Mouse (Mus musculus) embryonic facial prominence, embryonic 14.5 days (tissue): ENCODE results near the gene Car5a. TPM values are rescaled to one million over a fixed set of nuclear protein-coding genes. Genes with fewer than 3 reads are reported as not detected.
A peak's percentile ranks its signal among the peaks of the same experiment; 100 is the strongest.

Experiments used
- ATAC-seq: fragments of 200-750 bp; cut with Nextera tagmentation; 2 replicates; pipeline ENCODE4 v1.8.0; 2017; ENCODE audit warnings: low read depth, moderate number of reproducible peaks, moderate TSS enrichment
- DNase-seq: peaks from one replicate; pipeline ENCODE4 v3.0.0-alpha.2; 2015; ENCODE audit warnings: low spot score
- H3K27ac ChIP-seq: fragments of 300-500 bp; sonication (generic); replicated peaks from 2 replicates; pipeline ENCODE4 v1.5.1; 2014; ENCODE audit warnings: low read depth, mild to moderate bottlenecking, low read length, moderate library complexity
- H3K27me3 ChIP-seq: fragments of 300-500 bp; sonication (generic); replicated peaks from 2 replicates; pipeline ENCODE4 v1.6.1; 2014; ENCODE audit warnings: low read length; ENCODE audit not compliant: control insufficient read depth, insufficient read depth
- H3K36me3 ChIP-seq: fragments of 300-500 bp; sonication (generic); 2 replicates; pipeline ENCODE4 v1.6.1; 2014; ENCODE audit warnings: low read length, mixed read lengths; ENCODE audit not compliant: control insufficient read depth, insufficient read depth
- H3K4me1 ChIP-seq: fragments of 300-500 bp; sonication (generic); 2 replicates; pipeline ENCODE4 v1.6.1; 2014; ENCODE audit warnings: antibody characterized with exemption, low read length; ENCODE audit not compliant: control insufficient read depth, insufficient read depth
- H3K4me2 ChIP-seq: fragments of 300-500 bp; sonication (generic); 2 replicates; pipeline ENCODE4 v1.6.1; 2014; ENCODE audit warnings: low read depth, mild to moderate bottlenecking, low read length, moderate library complexity, mixed read lengths
- H3K4me3 ChIP-seq: fragments of 300-500 bp; sonication (generic); 2 replicates; pipeline ENCODE4 v1.5.1; 2014; ENCODE audit warnings: low read depth, mild to moderate bottlenecking, low read length
- H3K9ac ChIP-seq: fragments of 300-500 bp; sonication (generic); 2 replicates; pipeline ENCODE4 v1.6.1; 2014; ENCODE audit warnings: low read depth, mild to moderate bottlenecking, low read length, moderate library complexity, mixed read lengths
- H3K9me3 ChIP-seq: fragments of 300-500 bp; sonication (generic); 2 replicates; pipeline ENCODE4 v1.6.1; 2016; ENCODE audit warnings: low read length; ENCODE audit not compliant: control insufficient read depth
- WGBS: fragments of 180-500 bp; shearing (Covaris S2); extraction: QIAGEN DNeasy Blood & Tissue Kit; methylation state at CpG from one replicate; pipeline ENCODE4 v1.1.7; 2014; 5-methylcytosine and 5-hydroxymethylcytosine counted together
- polyA plus RNA-seq: library from polyadenylated mRNA; unstranded; fragments of >200 nt; fragmentation: Nextera tagmentation; extraction: Ambion mirVana; gene quantifications from 2 replicates; pipeline ENCODE4 v1.2.1, GENCODE M21; 2014

Car5a gene
- polyA plus RNA-seq, 1 experiment from 2014 or later: not detected

GRCm38 (mm10) chr8:121946351-121946750 lies 1.6 kb upstream of the Car5a start:
- H3K27me3 ChIP-seq: no peaks in the 10 kb centered on the region
- H3K4me2 ChIP-seq: no peak overlapping the region
- H3K9me3 ChIP-seq: no peaks in the 10 kb centered on the region
- DNase-seq (no peak), ATAC-seq (no peak)
- H3K4me1 ChIP-seq: peaks cover 14% of the 10 kb centered on the region
- H3K4me3 ChIP-seq: no peak overlapping the region
- no peaks in the 10 kb centered on the region for H3K36me3 ChIP-seq
- WGBS: 79% methylated on average over 7 of the region's 7 CpGs
- no peak overlapping the region for H3K9ac ChIP-seq
- no peak overlapping the region for H3K27ac ChIP-seq

DNA sequence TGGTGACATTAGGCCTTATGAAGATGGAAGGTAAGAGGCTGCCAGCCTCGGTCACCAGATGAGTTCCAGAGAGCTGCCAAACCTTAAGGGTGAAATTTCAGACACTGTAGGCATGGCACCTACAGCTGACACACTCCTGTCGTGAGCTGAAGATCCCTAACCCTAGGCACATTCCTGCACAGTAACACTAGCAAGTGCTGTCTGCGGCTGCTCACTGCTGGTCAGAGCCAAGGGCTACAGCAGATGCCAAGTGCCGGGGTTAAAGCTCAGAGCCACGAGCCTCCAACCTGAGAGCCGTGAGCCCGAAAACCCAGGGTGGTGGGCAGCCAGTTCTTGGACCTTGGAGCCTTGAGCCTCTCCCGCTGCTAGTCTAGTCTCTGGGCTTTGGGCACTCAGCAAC lies 988 bp downstream of the Car5a start:
- peaks cover 14% of the 10 kb centered on the region for H3K4me1 ChIP-seq
- 70% methylated on average over 8 of the region's 8 CpGs for WGBS
- no peaks in the 10 kb centered on the region for H3K36me3 ChIP-seq
- no peak overlapping the region for H3K27ac ChIP-seq
- DNase-seq (no peak), ATAC-seq (no peak)
- H3K27me3 ChIP-seq: no peaks in the 10 kb centered on the region
- no peak overlapping the region for H3K4me2 ChIP-seq
- no peak overlapping the region for H3K9ac ChIP-seq
- no peak overlapping the region for H3K4me3 ChIP-seq
- H3K9me3 ChIP-seq: no peaks in the 10 kb centered on the region

DNA sequence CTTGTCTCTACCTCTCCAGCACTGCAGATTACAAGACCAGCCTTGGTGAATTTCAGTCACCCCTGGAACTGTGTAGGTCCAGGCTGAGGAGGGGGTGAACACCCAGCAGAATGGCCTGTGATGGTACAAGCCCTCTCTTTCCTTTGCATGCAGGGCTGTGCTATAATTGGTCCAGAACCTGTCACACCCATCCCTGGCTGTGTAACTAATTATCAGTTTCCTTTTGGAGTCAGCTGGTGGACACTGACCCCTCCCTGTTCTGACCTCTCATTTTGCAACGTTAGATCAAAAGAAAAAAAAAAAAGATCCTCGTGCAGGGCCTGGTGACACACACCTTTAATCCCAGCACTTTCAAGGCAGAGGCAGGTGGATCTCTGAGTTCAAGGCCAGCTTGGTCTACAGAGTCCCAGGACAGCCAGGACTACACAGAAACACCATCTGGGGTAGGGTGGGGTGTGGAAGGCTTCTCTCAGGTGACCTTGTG lies 1.6 kb downstream of the Car5a start:
- H3K9me3 ChIP-seq: no peaks in the 10 kb centered on the region
- H3K9ac ChIP-seq: no peak overlapping the region
- no peak overlapping the region for H3K4me3 ChIP-seq
- peaks cover 9% of the 10 kb centered on the region for H3K4me1 ChIP-seq
- WGBS: 32% methylated on average over 2 of the region's 2 CpGs
- no peaks in the 10 kb centered on the region for H3K27me3 ChIP-seq
- no peak overlapping the region for H3K27ac ChIP-seq
- no peak overlapping the region for H3K4me2 ChIP-seq
- H3K36me3 ChIP-seq: no peaks in the 10 kb centered on the region
- DNase-seq (no peak), ATAC-seq (no peak)

DNA sequence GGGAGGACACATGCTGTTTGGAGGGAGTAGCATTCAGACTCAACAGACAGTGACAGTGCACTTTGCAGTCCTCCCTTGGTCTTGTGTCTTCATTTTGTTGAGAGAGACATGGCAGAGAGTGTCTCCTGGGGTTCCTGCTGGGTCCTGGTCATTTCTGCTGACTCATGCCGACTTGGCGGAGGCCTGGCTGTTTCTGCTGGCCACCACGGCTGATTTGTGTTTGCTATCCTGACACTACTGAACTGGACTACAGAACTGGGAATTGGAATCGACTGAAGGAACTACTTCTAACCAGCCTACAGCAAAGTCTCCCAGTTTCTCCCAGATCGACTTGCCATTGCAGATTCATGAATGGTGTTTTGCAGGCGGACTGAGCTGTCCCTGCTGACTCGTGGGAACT lies 6.0 kb downstream of the Car5a start:
- no peak overlapping the region for H3K27ac ChIP-seq
- no peaks in the 10 kb centered on the region for H3K27me3 ChIP-seq
- DNase-seq (no peak), ATAC-seq (no peak)
- no peak overlapping the region for H3K4me3 ChIP-seq
- H3K4me2 ChIP-seq: no peak overlapping the region
- peaks cover 10% of the 10 kb centered on the region; the same call in 1 of the 2 replicates for H3K4me1 ChIP-seq
- no peak overlapping the region for H3K9ac ChIP-seq
- no peaks in the 10 kb centered on the region for H3K9me3 ChIP-seq
- WGBS: 81% methylated on average over 7 of the region's 7 CpGs
- no peaks in the 10 kb centered on the region for H3K36me3 ChIP-seq

DNA sequence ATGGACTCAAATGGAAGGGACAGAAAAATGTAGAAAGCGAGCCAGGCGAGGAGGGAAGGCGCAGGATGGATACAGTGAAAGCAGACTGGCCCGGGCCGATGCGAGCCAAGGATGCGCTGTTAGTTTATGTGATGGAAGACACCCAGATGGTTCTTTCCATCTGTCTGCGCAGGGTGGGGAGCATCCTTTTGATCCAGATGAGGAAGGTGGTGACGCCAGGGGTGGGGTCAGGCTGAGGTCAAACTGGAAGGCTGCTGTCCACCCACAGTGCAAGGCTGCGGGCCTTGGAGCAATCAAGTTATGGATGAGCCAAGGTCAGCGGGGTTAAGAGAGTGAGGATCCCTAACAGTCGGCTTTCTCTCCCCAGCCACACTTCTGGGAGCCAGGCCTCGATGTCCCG lies 8.3 kb downstream of the Car5a start:
- no peak overlapping the region for H3K4me3 ChIP-seq
- H3K27me3 ChIP-seq: no peaks in the 10 kb centered on the region
- 69% methylated on average over 13 of the region's 14 CpGs for WGBS
- no peaks in the 10 kb centered on the region for H3K36me3 ChIP-seq
- DNase-seq: no peak
- no peak overlapping the region for H3K4me2 ChIP-seq
- no peaks in the 10 kb centered on the region for H3K9me3 ChIP-seq
- no peak overlapping the region for H3K27ac ChIP-seq
- no peak overlapping the region for H3K9ac ChIP-seq
- H3K4me1 ChIP-seq: peaks cover 10% of the 10 kb centered on the region; the same call in 1 of the 2 replicates
- no peak for ATAC-seq

DNA sequence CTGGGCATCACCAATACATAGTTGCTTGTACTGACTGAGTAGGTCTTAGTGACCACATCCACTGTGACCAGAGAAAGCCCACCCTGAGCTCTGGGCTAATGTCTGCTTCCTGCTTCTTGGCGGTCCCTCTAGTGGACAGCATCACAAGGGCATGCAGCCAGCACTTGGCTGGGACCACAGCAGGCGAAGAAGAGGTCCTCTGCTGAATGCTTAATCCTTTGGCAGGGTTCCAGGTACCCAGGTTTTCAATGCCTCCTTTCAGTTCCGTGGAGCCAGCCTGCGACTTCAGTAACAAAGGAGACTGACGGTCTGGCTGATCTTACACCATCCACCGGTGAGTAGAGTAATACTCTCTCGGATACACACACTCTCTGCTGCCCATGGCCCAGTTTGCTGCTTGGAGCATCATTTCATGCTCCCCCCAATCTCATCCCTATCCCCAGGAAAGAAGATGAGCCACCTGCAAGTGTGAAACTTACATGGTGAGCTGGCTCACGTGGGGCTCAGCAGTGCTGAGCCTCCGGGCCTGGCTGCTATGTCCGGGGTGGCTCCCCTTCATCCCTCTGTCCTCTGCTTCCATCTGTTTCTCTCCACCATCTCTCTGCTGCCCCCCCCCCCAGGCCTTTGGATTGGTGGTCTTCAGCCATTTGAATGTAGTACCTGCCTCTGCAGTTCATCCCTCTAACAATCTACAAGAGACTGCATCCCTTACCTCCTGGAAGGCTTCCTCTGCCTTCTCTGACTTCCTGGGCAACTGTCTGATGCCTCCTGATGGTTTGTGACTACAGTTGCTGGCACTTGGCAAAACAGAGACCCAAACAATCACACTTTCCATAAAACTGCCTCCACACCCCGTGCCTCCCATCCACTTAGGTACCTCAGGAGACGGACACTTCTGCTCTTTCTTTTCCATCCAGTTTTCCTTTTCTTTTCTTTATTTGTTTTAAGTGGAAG lies 9.1 kb downstream of the Car5a start:
- Histone ChIP-seq H3K4me2 (no peak overlapping the region), H3K4me1 (peaks cover 10% of the 10 kb centered on the region; the same call in 1 of the 2 replicates), H3K4me3 (no peak overlapping the region), H3K36me3 (no peaks in the 10 kb centered on the region), H3K9me3 (no peaks in the 10 kb centered on the region), H3K9ac (0 out of 2 replicates have a peak overlapping the region, but pooled peaks have one; percentile 14), H3K27ac (no peak overlapping the region; the same call in 1 of the 2 replicates), H3K27me3 (no peaks in the 10 kb centered on the region)
- peak; percentile 60 for ATAC-seq
- WGBS: 46% methylated on average over 12 of the region's 12 CpGs
- peak; percentile 80 for DNase-seq

GRCm38 (mm10) chr8:121934923-121935322 lies 9.8 kb downstream of the Car5a start:
- DNase-seq: no peak
- Histone ChIP-seq H3K4me3 (no peak overlapping the region), H3K27ac (no peak overlapping the region; the same call in 1 of the 2 replicates), H3K4me1 (peaks cover 10% of the 10 kb centered on the region; the same call in 1 of the 2 replicates), H3K27me3 (no peaks in the 10 kb centered on the region), H3K4me2 (no peak overlapping the region), H3K36me3 (no peaks in the 10 kb centered on the region), H3K9me3 (no peaks in the 10 kb centered on the region), H3K9ac (no peak overlapping the region)
- no peak for ATAC-seq

DNA sequence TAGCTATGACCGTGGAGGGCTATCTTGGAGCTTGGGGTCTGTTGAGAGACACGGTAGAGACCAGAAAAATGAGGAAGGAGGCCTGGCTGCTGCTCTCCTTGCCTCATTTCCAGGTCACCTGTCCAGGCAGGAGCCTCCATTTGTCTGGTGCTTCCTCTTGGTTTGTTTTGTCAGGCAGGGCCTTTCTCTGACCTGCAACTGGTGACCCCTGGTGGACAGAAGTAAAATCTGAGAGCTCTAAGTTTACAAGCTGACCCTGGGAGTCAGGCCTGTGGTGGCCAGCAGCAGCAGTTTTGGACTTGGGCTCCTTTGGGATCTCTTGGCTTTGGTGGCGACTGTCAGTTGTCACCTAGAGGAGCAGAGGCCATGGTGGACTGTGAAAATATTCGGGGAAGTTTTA lies 10.2 kb downstream of the Car5a start:
- Histone ChIP-seq H3K9me3 (no peaks in the 10 kb centered on the region), H3K27ac (no peak overlapping the region; the same call in 1 of the 2 replicates), H3K4me2 (no peak overlapping the region), H3K4me1 (peaks cover 10% of the 10 kb centered on the region; the same call in 1 of the 2 replicates), H3K36me3 (no peaks in the 10 kb centered on the region), H3K27me3 (no peaks in the 10 kb centered on the region), H3K9ac (no peak overlapping the region), H3K4me3 (no peak overlapping the region)
- DNase-seq (no peak), ATAC-seq (no peak)
- 34% methylated on average over 4 of the region's 4 CpGs for WGBS
